Mouse (Mus musculus) midbrain, embryonic 13.5 days (tissue): ENCODE data around the gene Tnik. TPM values are rescaled to one million over a fixed set of nuclear protein-coding genes. Genes with fewer than 3 reads are reported as not detected.

Source experiments
- ATAC-seq: fragments of 200-750 bp; cut with Nextera tagmentation; 2 replicates; pipeline ENCODE4 v1.8.0; 2017; ENCODE audit warnings: mild to moderate bottlenecking, moderate TSS enrichment, moderate library complexity
- H3K27ac ChIP-seq: fragments of 300-500 bp; sonication (generic); 2 replicates; pipeline ENCODE4 v1.5.1; 2015; ENCODE audit warnings: inconsistent platforms, mild to moderate bottlenecking, moderate library complexity
- H3K27me3 ChIP-seq: fragments of 300-500 bp; sonication (generic); 2 replicates; pipeline ENCODE4 v1.6.1; 2015; ENCODE audit warnings: mild to moderate bottlenecking, inconsistent platforms
- H3K36me3 ChIP-seq: fragments of 300-500 bp; sonication (generic); 2 replicates; pipeline ENCODE4 v1.6.1; 2015; ENCODE audit warnings: mild to moderate bottlenecking, inconsistent platforms
- H3K4me1 ChIP-seq: fragments of 300-500 bp; sonication (generic); replicated peaks from 2 replicates; pipeline ENCODE4 v1.6.1; 2015; ENCODE audit warnings: inconsistent platforms
- H3K4me2 ChIP-seq: fragments of 300-500 bp; sonication (generic); replicated peaks from 2 replicates; pipeline ENCODE4 v1.6.1; 2015; ENCODE audit warnings: moderate library complexity, mild to moderate bottlenecking, inconsistent platforms
- H3K4me3 ChIP-seq: fragments of 300-500 bp; sonication (generic); replicated peaks from 2 replicates; pipeline ENCODE4 v1.5.1; 2015; ENCODE audit warnings: mild to moderate bottlenecking, inconsistent platforms
- H3K9ac ChIP-seq: fragments of 300-500 bp; sonication (generic); replicated peaks from 2 replicates; pipeline ENCODE4 v1.6.1; 2015; ENCODE audit warnings: mild to moderate bottlenecking, inconsistent platforms
- H3K9me3 ChIP-seq: fragments of 300-500 bp; sonication (generic); 2 replicates; pipeline ENCODE4 v1.6.1; 2016; ENCODE audit warnings: mild to moderate bottlenecking, inconsistent platforms
- WGBS: fragments of 180-500 bp; shearing (Covaris S2); methylation state at CpG from one replicate; pipeline ENCODE4 v1.1.7; 2015; 5-methylcytosine and 5-hydroxymethylcytosine counted together
- polyA plus RNA-seq: library from polyadenylated mRNA; unstranded; fragments of >200 nt; fragmentation: Nextera tagmentation; extraction: Ambion mirVana; gene quantifications from 2 replicates; pipeline ENCODE4 v1.2.1, GENCODE M21; 2015

The Tnik gene
- polyA plus RNA-seq, 1 experiment from 2014 or later: 71.2 TPM

DNA sequence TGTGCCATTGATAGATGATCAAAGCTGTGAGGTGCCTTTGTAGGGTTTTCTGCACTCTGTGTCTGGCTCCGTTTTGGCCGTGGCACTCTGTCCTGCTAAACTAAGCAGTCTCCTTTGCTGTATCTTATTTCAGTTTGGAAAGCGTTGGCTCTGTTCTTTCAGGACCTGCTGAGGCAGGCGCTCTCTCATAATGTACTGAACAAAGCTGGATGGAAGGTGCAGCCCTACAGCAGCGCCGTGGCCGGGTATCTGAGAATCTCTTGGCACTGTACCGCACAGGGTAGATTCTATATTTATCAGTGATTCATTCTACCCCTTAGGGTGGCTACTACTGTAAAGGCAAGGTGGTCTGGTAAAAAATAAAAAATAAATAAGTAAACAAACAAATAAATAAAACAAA, 193.8 kb downstream of the Tnik start:
- 80% methylated on average over 8 of the region's 8 CpGs for WGBS
- Histone ChIP-seq H3K4me2 (no peak overlapping the region), H3K4me1 (0 out of 2 replicates have a peak, but pooled peaks cover 3% of the 10 kb centered on the region), H3K36me3 (no peaks in the 10 kb centered on the region), H3K27me3 (no peaks in the 10 kb centered on the region), H3K27ac (no peak overlapping the region), H3K4me3 (no peak overlapping the region), H3K9me3 (no peaks in the 10 kb centered on the region), H3K9ac (no peak overlapping the region)
- no peak for ATAC-seq

DNA sequence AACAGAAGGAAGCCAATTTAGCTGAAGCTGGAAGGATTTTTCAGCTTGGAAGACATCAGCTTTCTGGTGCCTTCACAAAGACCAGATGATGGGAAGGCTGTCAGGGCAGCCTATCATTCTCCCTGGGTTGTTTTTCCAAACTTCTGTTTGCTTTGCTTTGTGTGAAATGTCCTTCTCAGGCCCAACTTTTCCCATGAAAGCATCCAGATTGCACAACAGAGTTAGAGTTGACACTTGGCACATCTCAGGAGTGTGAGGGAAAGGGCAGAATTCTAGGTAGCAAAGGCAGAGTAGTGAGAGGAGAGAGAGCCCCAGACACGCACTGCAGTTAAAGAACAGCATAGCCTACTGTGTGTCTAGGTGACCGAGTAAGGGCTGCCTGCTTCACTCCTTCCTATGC, 194.5 kb downstream of the Tnik start:
- no peak overlapping the region for H3K27ac ChIP-seq
- 90% methylated on average over 2 of the region's 2 CpGs for WGBS
- no peak overlapping the region for H3K4me2 ChIP-seq
- H3K4me3 ChIP-seq: no peak overlapping the region
- H3K36me3 ChIP-seq: no peaks in the 10 kb centered on the region
- no peak overlapping the region for H3K9ac ChIP-seq
- 0 out of 2 replicates have a peak, but pooled peaks cover 3% of the 10 kb centered on the region for H3K4me1 ChIP-seq
- H3K9me3 ChIP-seq: no peaks in the 10 kb centered on the region
- no peak for ATAC-seq
- no peaks in the 10 kb centered on the region for H3K27me3 ChIP-seq

DNA sequence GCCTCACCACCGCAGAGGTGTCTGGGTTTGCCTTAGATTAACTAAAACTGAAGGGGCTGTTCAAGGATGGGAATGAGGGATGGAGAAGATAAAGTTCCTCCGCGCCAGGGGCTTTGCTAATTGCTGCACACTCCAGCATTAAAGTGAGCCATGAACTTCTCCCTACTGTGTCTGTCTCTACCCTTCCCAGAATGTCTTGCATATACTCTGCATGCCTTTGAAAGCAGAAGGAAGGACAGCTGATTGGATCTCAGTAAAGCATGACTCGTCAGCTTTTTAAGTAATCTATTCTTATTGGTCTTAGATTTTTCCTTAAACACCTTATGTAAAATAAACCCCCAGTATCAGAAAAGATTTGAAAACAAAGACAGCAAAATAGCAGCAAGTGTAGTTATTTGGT, 203.7 kb downstream of the Tnik start:
- 87% methylated on average over 4 of the region's 4 CpGs for WGBS
- no peak for ATAC-seq
- no peaks in the 10 kb centered on the region for H3K27me3 ChIP-seq
- H3K4me2 ChIP-seq: no peak overlapping the region
- no peaks in the 10 kb centered on the region for H3K9me3 ChIP-seq
- H3K36me3 ChIP-seq: no peaks in the 10 kb centered on the region
- no peak overlapping the region for H3K9ac ChIP-seq
- H3K4me3 ChIP-seq: no peak overlapping the region
- H3K27ac ChIP-seq: no peak overlapping the region
- no peaks in the 10 kb centered on the region for H3K4me1 ChIP-seq

DNA sequence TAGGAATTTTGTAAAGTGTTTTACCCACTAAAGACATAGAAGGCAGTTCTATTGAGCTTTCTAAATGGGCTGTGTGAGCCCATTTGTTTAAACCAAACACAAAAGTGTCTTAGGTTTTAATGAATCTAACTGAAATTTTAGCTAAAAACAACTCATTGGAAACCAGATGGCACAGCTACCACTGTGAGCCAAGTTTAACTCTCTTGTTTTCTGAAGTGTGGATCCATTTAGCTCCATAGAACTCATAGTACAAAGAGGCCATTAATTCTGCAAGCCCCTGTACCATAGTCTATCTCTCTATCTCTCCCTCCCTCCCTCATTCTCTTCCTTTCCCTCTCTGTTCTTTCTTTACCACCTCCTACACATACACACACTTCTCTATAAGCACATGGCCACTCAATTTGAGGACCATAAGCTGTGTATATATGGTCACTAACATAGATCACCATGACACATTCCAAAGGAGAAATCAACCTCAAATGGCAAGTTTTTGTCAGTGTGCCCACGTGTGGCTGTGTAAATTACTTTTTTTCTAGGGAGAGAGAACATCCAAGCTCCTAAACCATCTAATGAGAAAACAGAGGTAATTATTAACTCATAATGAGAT, 204.2 kb downstream of the Tnik start:
- Histone ChIP-seq H3K4me2 (no peak overlapping the region), H3K27ac (no peak overlapping the region), H3K4me1 (no peaks in the 10 kb centered on the region), H3K9ac (no peak overlapping the region), H3K27me3 (no peaks in the 10 kb centered on the region), H3K36me3 (no peaks in the 10 kb centered on the region), H3K4me3 (no peak overlapping the region), H3K9me3 (no peaks in the 10 kb centered on the region)
- WGBS: 72% methylated on average over 1 of the region's 1 CpGs
- ATAC-seq: no peak

DNA sequence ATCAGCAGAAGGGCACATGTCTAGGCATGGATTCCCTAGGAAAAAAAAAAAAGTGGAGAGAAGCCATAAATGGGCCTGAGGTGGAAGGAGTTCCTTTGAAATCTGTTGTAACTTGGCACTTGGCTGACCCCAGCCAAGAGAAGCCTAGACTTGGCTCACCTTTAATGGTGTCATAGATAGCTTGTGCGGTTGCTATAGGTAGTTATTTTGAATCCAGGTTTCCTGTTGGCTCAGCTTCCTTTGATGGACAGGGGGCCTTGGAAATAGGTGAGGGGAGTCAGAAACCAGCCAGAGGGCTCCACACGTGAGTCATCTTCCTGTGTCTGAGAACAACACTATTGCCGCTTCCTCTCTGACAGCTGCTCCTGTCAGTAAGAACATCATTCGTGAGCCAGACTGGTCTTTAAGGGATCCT, 204.9 kb downstream of the Tnik start:
- Histone ChIP-seq H3K27ac (no peak overlapping the region), H3K4me3 (no peak overlapping the region), H3K4me2 (no peak overlapping the region), H3K36me3 (no peaks in the 10 kb centered on the region), H3K9ac (no peak overlapping the region), H3K4me1 (no peaks in the 10 kb centered on the region), H3K9me3 (no peaks in the 10 kb centered on the region), H3K27me3 (no peaks in the 10 kb centered on the region)
- ATAC-seq: no peak
- 89% methylated on average over 4 of the region's 4 CpGs for WGBS

DNA sequence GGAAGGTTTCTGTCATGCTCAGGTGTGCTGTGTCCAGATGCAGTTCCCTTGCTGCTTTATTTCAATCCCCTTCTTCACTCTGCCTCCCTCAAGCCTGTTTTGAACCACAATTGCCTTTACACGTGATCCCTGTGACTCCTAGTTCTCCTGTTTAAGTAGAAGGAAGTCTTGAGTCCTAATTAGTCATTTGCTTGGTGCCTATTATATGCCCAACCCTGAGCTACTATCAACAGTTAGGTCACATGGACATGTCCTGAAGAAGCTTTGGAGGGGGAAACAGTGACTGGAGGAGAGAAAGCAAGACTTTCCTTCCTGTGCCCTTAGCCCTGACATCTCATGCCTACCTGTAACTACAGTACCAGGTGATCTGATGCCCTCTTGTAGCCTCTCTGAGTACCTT, 210.4 kb downstream of the Tnik start:
- H3K27me3 ChIP-seq: no peaks in the 10 kb centered on the region

DNA sequence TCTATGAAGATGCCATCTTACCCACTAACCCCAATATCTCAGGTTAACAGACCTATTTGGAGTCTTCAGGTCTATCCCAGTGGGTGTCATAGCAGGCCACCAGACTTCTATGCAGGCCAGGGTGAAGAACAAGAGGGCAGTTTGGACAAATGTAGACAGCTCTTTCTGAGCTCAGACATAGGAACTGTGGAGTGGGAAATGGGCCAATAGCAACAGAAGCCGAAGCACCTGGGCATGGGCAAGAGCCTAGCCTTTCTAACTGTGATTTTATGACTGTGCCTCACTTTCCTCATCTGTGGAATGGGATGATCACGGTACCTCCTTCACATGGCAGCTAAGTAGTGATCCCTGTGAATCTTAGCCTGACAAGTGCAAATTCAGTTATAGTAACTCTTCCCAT, 214.4 kb downstream of the Tnik start:
- Histone ChIP-seq H3K4me3 (no peak overlapping the region), H3K27me3 (no peaks in the 10 kb centered on the region), H3K9ac (no peak overlapping the region), H3K9me3 (no peaks in the 10 kb centered on the region), H3K4me1 (peaks cover 29% of the 10 kb centered on the region), H3K4me2 (no peak overlapping the region), H3K36me3 (no peaks in the 10 kb centered on the region), H3K27ac (no peak overlapping the region)
- ATAC-seq: no peak
- WGBS: 94% methylated on average over 2 of the region's 2 CpGs

More for the DNA sequence above, 210.4 kb downstream of the Tnik start:
- Histone ChIP-seq H3K36me3 (no peaks in the 10 kb centered on the region), H3K4me3 (no peak overlapping the region), H3K9ac (no peak overlapping the region), H3K4me1 (peaks cover 5% of the 10 kb centered on the region), H3K9me3 (no peaks in the 10 kb centered on the region), H3K27ac (no peak overlapping the region), H3K4me2 (no peak overlapping the region)
- ATAC-seq: no peak
- WGBS: 58% methylated on average over 1 of the region's 1 CpGs

DNA sequence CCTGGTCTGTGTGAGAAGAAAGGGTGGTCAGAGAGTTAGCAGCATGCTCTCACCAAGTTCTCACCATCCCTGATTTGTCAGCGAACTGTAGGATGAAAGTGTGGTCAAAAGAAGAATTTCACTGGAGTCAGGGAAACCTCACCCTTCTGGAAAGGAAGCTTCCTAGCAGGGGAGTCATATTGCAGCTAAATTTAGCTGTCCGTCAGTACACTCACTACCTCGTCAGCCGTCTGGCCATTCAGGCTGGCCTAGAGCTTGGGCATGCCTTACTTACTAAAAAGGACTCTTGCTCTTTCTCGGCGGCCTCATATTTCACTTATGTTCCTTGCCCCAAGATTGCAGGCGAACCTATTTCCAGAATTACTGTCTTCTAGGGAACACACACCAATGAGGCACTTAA, 222.7 kb downstream of the Tnik start:
- H3K9ac ChIP-seq: no peak overlapping the region
- no peak overlapping the region for H3K4me3 ChIP-seq
- no peaks in the 10 kb centered on the region for H3K27me3 ChIP-seq
- no peak for ATAC-seq
- H3K9me3 ChIP-seq: no peaks in the 10 kb centered on the region; the same call in 1 of the 2 replicates
- no peak overlapping the region for H3K27ac ChIP-seq
- WGBS: 90% methylated on average over 7 of the region's 7 CpGs
- no peaks in the 10 kb centered on the region for H3K36me3 ChIP-seq
- peaks cover 25% of the 10 kb centered on the region for H3K4me1 ChIP-seq
- H3K4me2 ChIP-seq: no peak overlapping the region

DNA sequence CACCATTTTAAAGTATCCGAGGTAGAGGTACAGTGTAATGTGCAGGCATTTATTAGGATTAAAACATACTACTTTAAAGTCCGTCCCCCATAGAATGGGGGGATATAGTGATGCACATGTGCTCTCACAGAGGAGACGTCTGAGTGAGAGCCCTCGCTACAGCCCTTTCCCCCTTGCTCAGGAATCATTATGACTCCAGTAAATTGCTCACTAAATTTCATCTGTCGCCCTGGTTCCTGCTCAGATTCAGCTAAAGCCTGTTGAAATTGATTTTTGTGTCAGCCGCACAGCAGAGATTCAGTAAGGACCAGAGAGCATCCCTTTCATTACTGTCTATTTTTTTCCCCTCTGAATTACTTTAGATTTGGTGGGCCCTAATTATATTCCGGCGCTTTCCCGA, 224.4 kb downstream of the Tnik start:
- ATAC-seq: peak; percentile 9; the same call in 1 of the 2 replicates
- WGBS: 68% methylated on average over 9 of the region's 9 CpGs
- no peak overlapping the region for H3K4me2 ChIP-seq
- peaks cover 35% of the 10 kb centered on the region for H3K4me1 ChIP-seq
- H3K9ac ChIP-seq: no peak overlapping the region
- H3K36me3 ChIP-seq: no peaks in the 10 kb centered on the region
- H3K4me3 ChIP-seq: no peak overlapping the region
- no peaks in the 10 kb centered on the region; the same call in 1 of the 2 replicates for H3K9me3 ChIP-seq
- peak overlapping the region; percentile 52 for H3K27ac ChIP-seq
- no peaks in the 10 kb centered on the region for H3K27me3 ChIP-seq

DNA sequence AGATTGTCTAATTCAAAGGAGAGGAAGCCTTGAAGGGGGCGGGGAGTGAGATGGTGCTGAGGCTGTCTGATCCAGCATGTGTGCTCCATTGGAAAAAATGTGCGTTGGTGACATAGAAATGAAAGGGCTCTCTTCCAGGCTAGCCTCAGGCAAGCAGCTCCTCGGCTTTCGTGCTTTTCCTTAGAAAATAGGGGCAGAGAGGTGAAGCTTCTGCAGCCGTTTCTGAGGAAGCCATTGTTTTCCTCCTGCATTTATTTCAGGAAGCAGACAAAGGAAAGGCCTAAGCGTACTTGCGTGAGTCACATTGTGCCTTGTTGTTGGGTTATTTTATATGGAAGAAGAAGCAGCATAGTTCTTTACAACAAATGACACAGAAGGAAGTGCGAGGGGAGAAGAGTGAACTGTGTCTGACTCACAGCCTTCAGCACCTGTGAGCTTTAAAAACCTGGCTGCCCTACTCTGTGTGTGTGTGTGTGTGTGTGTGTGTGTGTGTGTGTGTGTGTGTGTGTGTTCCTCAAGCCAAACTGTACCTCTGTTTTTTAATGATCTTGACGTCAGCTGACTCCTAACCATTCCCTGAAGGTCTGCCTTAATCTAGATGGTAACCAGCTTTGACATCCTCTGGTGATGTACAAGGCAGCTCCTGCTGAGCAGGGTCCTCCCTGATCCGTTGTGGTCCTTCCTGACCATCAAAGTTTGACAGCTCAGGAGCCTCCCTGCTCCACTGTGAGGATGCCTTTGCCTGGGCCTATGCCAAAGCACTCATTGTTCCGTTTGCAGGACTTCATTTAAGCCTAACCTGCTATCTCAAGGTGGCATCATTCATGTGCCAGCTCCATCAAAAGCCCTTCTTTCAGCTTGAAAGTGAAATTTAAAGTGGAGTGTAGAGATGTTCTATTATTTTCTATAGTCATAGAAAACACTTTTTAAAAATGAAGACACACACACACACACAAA, 228.3 kb downstream of the Tnik start:
- peaks cover 4% of the 10 kb centered on the region; the same call in 1 of the 2 replicates for H3K36me3 ChIP-seq
- 25% methylated on average over 11 of the region's 11 CpGs for WGBS
- no peak overlapping the region for H3K4me3 ChIP-seq
- H3K9me3 ChIP-seq: no peaks in the 10 kb centered on the region; the same call in 1 of the 2 replicates
- ATAC-seq: peak; percentile 66
- peak overlapping the region; percentile 44; the same call in 1 of the 2 replicates for H3K9ac ChIP-seq
- peak overlapping the region; percentile 86 for H3K27ac ChIP-seq
- H3K27me3 ChIP-seq: no peaks in the 10 kb centered on the region
- peaks cover 38% of the 10 kb centered on the region for H3K4me1 ChIP-seq
- peak overlapping the region; percentile 20; the same call in 1 of the 2 replicates for H3K4me2 ChIP-seq

DNA sequence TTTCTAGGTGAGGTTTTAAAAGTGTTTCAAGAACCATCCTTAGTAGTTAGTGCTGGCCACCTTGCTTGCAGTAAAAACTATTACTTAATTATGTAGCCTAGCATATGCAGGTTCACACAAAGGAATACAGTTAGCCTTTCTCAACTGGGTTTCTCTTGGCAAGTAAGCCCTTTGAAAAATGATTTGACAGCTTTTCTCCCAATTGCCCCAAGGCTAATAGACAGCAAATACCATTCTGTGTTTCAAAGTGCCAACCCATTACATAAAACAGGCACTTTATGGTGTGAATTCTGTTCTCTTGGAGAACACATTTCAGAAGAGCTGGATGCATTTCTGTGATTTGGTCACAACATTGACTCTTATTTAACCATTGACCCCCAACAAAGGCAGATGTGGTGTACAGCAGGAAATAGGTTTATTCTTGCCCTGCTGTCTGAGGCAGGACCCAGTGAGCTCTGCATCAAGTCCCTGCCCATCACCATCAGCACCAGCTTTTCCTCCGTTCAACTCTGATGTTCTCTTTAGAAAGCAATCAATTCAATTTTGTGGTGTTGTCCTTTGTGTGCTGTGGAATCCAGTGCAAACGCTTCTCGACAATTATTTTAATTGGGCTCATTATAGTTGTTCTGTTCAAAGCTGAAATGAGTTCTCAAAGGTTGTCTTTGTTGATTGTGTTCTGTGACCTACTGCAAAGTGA, 233.9 kb downstream of the Tnik start:
- 74% methylated on average over 3 of the region's 3 CpGs for WGBS
- Histone ChIP-seq H3K9ac (no peak overlapping the region), H3K4me3 (no peak overlapping the region), H3K4me1 (peaks cover 6% of the 10 kb centered on the region), H3K9me3 (no peaks in the 10 kb centered on the region), H3K4me2 (no peak overlapping the region), H3K36me3 (peaks cover 4% of the 10 kb centered on the region; the same call in 1 of the 2 replicates), H3K27me3 (no peaks in the 10 kb centered on the region), H3K27ac (no peak overlapping the region)
- no peak for ATAC-seq

DNA sequence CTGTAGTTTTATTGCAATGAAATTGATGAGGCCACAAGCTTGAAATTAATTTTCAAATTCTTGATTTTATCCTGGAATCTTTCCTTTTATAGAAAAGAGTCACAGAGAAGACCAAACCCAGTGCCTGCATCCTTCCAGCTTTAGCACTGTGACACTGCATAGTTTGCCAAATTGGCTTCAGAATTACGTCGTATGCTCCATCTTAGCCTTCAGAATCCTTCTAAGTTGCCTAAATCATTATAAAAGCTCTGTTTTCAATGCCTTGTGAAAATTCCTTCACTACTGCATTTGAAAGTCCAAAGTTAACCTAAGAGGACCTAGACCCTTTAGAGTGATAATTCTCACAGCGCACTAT, 234.5 kb downstream of the Tnik start:
- 98% methylated on average over 3 of the region's 3 CpGs for WGBS
- Histone ChIP-seq H3K9ac (no peak overlapping the region), H3K9me3 (no peaks in the 10 kb centered on the region), H3K4me1 (0 out of 2 replicates have a peak, but pooled peaks cover 2% of the 10 kb centered on the region), H3K27ac (no peak overlapping the region), H3K36me3 (peaks cover 4% of the 10 kb centered on the region; the same call in 1 of the 2 replicates), H3K27me3 (no peaks in the 10 kb centered on the region), H3K4me2 (no peak overlapping the region), H3K4me3 (no peak overlapping the region)
- no peak for ATAC-seq
